Mouse (Mus musculus) neutrophil, adult 59 days (primary cell): ENCODE data around the gene 3110070M22Rik. TPM values are rescaled to one million over a fixed set of nuclear protein-coding genes. Genes with fewer than 3 reads are reported as not detected.

ENCODE experiments used
- total RNA-seq, 2 experiments: library from RNA; stranded (reverse); gene quantifications; 1 replicate in 1 of 2; 2 replicates in 1 of 2; pipeline ENCODE4 v1.2.4; 2023

The 3110070M22Rik gene
- total RNA-seq = under 1 TPM in 1 of 2 experiments, not detected in 1; 0.33 TPM

GRCm38 (mm10) chr13:119487880-119488580, at the start of gene 3110070M22Rik, which contains the start of gene Tmem267:
Gene 3110070M22Rik (minus strand): TSS chr13:119488383.
Gene Tmem267 (plus strand): TSS chr13:119488039.

GRCm38 (mm10) chr13:119462596-119463560, 25.3 kb downstream of the 3110070M22Rik start, which contains the start of gene 4833420G17Rik:
Gene 4833420G17Rik (plus strand): TSS chr13:119462768.

Other genes starting within 250 kb of the 3110070M22Rik start
- gene Paip1, start 59.8 kb downstream of the 3110070M22Rik start, total RNA-seq = 10 to 100 TPM; 35.2 to 42.6 TPM
- 10 to 100 TPM; 29.0 to 41.7 TPM for gene 4833420G17Rik, start 25.6 kb downstream of the 3110070M22Rik start, total RNA-seq
- under 1 TPM; 0.89 to 0.95 TPM for gene Tmem267, start 344 bp downstream of the 3110070M22Rik start, total RNA-seq
- not detected for gene Ccl28, start 135.4 kb upstream of the 3110070M22Rik start, total RNA-seq
- gene Hmgcs1, start 202.0 kb upstream of the 3110070M22Rik start, total RNA-seq = 10 to 100 TPM; 18.8 to 21.2 TPM